ENCODE assay signal across 25 mouse cellular contexts in the genomic region with DNA sequence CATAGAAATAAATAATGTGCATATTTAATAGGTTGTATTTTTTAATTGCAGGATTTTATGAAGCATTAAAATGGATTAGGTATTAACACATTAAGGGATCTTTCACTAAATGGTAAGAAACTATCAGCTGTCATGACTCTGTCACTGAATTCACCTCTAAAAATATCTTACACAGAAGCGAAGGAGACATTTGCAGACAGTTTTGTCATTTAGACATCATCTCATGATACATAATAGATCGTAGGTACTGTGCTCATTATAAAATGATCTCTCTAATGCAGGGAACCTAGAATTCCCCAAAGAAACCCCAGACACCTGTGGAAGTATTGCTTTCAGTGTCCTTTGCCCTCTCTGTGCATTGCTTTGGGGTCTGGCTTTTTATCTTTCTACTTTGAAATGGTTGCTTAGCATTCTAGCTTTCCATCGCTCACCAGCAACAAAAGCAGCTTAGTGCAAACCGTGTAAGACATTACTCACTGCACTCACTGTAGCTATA.
DNase-seq lines count a peak whose midpoint lies in the region; ATAC-seq lines count a peak whose summit lies in the region.
"Had no signal": no experiment of that assay in that cellular context is flagged by ENCODE, and none has a peak within 500 bp of the region (broad histone marks: within the 10 kb centered on the region; RNA-seq: fewer than 3 reads in every experiment).

No protein-coding gene starts in this region.

- DNase-seq in midbrain, embryonic 10.5 days (ENCODE audit: low spot score) = no peak
- no peak for DNase-seq in thymus, postnatal 10 days (ENCODE audit: low spot score in 2 of 2)
- DNase-seq: adrenal gland, postnatal 10 days; adrenal gland, postnatal 36 days; B cell, adult 2 months; cerebellum, adult 11 months; cerebellum, adult 2 months; cerebellum, adult 9-11 months; cerebellum, postnatal 25 days; gastrocnemius, adult 2 months; gastrocnemius, postnatal 14 days; heart, adult 11 months had no signal

- no peaks in the 10 kb centered on the region for H3K9me3 ChIP-seq in forebrain, embryonic 16.5 days (ENCODE audit: control insufficient read depth, low read length)
- no peaks in the 10 kb centered on the region for H3K9me3 ChIP-seq in forebrain, embryonic 12.5 days
- no peaks in the 10 kb centered on the region for H3K9me3 ChIP-seq in midbrain, embryonic 13.5 days
- no peaks in the 10 kb centered on the region for H3K9me3 ChIP-seq in midbrain, embryonic 10.5 days (replicated peaks)
- no peaks in the 10 kb centered on the region for H3K9me3 ChIP-seq in midbrain, embryonic 16.5 days (replicated peaks; ENCODE audit: control insufficient read depth, low read length, poor library complexity, severe bottlenecking)
- H3K9me3 ChIP-seq: embryonic facial prominence, embryonic 12.5 days; embryonic facial prominence, embryonic 15.5 days; forebrain, embryonic 15.5 days; hindbrain, embryonic 12.5 days; hindbrain, embryonic 15.5 days had no signal

- no peaks in the 10 kb centered on the region for H3K4me1 ChIP-seq in forebrain, embryonic 16.5 days (replicated peaks; ENCODE audit: control insufficient read depth, insufficient read depth, low read length)
- no peaks in the 10 kb centered on the region for H3K4me1 ChIP-seq in forebrain, embryonic 12.5 days
- H3K4me1 ChIP-seq in midbrain, embryonic 13.5 days (replicated peaks) = no peaks in the 10 kb centered on the region
- H3K4me1 ChIP-seq in midbrain, embryonic 10.5 days = no peaks in the 10 kb centered on the region
- no peaks in the 10 kb centered on the region; the same call in 1 of the 2 replicates for H3K4me1 ChIP-seq in midbrain, embryonic 16.5 days (ENCODE audit: control insufficient read depth, insufficient read depth, low read length)
- H3K4me1 ChIP-seq: embryonic facial prominence, embryonic 12.5 days; embryonic facial prominence, embryonic 15.5 days; forebrain, embryonic 15.5 days; hindbrain, embryonic 12.5 days; hindbrain, embryonic 15.5 days had no signal

- H3K27me3 ChIP-seq in forebrain, embryonic 16.5 days (replicated peaks; ENCODE audit: control insufficient read depth, insufficient read depth, low read length) = no peaks in the 10 kb centered on the region
- H3K27me3 ChIP-seq in forebrain, embryonic 12.5 days = no peaks in the 10 kb centered on the region
- H3K27me3 ChIP-seq in midbrain, embryonic 13.5 days = no peaks in the 10 kb centered on the region
- H3K27me3 ChIP-seq in midbrain, embryonic 10.5 days (ENCODE audit: low read depth, poor library complexity, severe bottlenecking) = no peaks in the 10 kb centered on the region
- H3K27me3 ChIP-seq in midbrain, embryonic 16.5 days (ENCODE audit: control insufficient read depth, insufficient read depth, low read depth, low read length) = no peaks in the 10 kb centered on the region
- H3K27me3 ChIP-seq: CH12.LX; embryonic facial prominence, embryonic 12.5 days; embryonic facial prominence, embryonic 15.5 days; forebrain, embryonic 15.5 days; hindbrain, embryonic 12.5 days; hindbrain, embryonic 15.5 days; Patski had no signal

- no peak overlapping the region for H3K9ac ChIP-seq in forebrain, embryonic 16.5 days (replicated peaks; ENCODE audit: low read depth, low read length)
- H3K9ac ChIP-seq in forebrain, embryonic 12.5 days = no peak overlapping the region
- no peak overlapping the region for H3K9ac ChIP-seq in midbrain, embryonic 13.5 days (replicated peaks)
- no peak overlapping the region for H3K9ac ChIP-seq in midbrain, embryonic 16.5 days (ENCODE audit: low read depth, low read length)
- H3K9ac ChIP-seq: embryonic facial prominence, embryonic 12.5 days; embryonic facial prominence, embryonic 15.5 days; forebrain, embryonic 15.5 days; hindbrain, embryonic 12.5 days; hindbrain, embryonic 15.5 days had no signal

- no peak overlapping the region for H3K4me3 ChIP-seq in forebrain, embryonic 16.5 days (replicated peaks; ENCODE audit: low read length)
- no peak overlapping the region for H3K4me3 ChIP-seq in forebrain, embryonic 12.5 days (replicated peaks)
- no peak overlapping the region for H3K4me3 ChIP-seq in midbrain, embryonic 13.5 days (replicated peaks)
- H3K4me3 ChIP-seq in midbrain, embryonic 10.5 days = no peak overlapping the region
- no peak overlapping the region for H3K4me3 ChIP-seq in midbrain, embryonic 16.5 days (ENCODE audit: low read depth, low read length)
- H3K4me3 ChIP-seq: embryonic facial prominence, embryonic 12.5 days; embryonic facial prominence, embryonic 15.5 days; forebrain, embryonic 15.5 days; gastrocnemius, adult 2 months; hindbrain, embryonic 12.5 days; hindbrain, embryonic 15.5 days had no signal

- H3K4me2 ChIP-seq in forebrain, embryonic 16.5 days (ENCODE audit: low read length) = no peak overlapping the region
- H3K4me2 ChIP-seq in forebrain, embryonic 12.5 days = no peak overlapping the region
- no peak overlapping the region for H3K4me2 ChIP-seq in midbrain, embryonic 13.5 days (replicated peaks)
- no peak overlapping the region for H3K4me2 ChIP-seq in midbrain, embryonic 16.5 days (ENCODE audit: low read length)
- H3K4me2 ChIP-seq: embryonic facial prominence, embryonic 12.5 days; embryonic facial prominence, embryonic 15.5 days; forebrain, embryonic 15.5 days; heart, embryonic 11.5 days; hindbrain, embryonic 12.5 days; hindbrain, embryonic 15.5 days had no signal

- H3K36me3 ChIP-seq in forebrain, embryonic 16.5 days (ENCODE audit: control insufficient read depth, insufficient read depth) = no peaks in the 10 kb centered on the region
- no peaks in the 10 kb centered on the region for H3K36me3 ChIP-seq in forebrain, embryonic 12.5 days (replicated peaks)
- H3K36me3 ChIP-seq in midbrain, embryonic 13.5 days = no peaks in the 10 kb centered on the region
- H3K36me3 ChIP-seq in midbrain, embryonic 10.5 days = no peaks in the 10 kb centered on the region
- H3K36me3 ChIP-seq in midbrain, embryonic 16.5 days (ENCODE audit: control insufficient read depth, insufficient read depth, low read length) = no peaks in the 10 kb centered on the region
- H3K36me3 ChIP-seq: embryonic facial prominence, embryonic 12.5 days; embryonic facial prominence, embryonic 15.5 days; forebrain, embryonic 15.5 days; G1E; hindbrain, embryonic 12.5 days; hindbrain, embryonic 15.5 days had no signal

- 69% methylated on average over 4 of the region's 4 CpGs for WGBS in forebrain, embryonic 16.5 days
- WGBS in forebrain, embryonic 12.5 days = 75% methylated on average over 4 of the region's 4 CpGs
- WGBS in midbrain, embryonic 13.5 days = 62% methylated on average over 4 of the region's 4 CpGs
- 87% methylated on average over 4 of the region's 4 CpGs for WGBS in midbrain, embryonic 10.5 days
- 50% methylated on average over 4 of the region's 4 CpGs for WGBS in midbrain, embryonic 16.5 days

- ATAC-seq in forebrain, embryonic 16.5 days = peak; percentile 59
- no peak for ATAC-seq in forebrain, embryonic 12.5 days (ENCODE audit: low FRiP score)
- ATAC-seq in midbrain, embryonic 13.5 days = peak; percentile 50; the same call in 1 of the 2 replicates
- ATAC-seq in midbrain, embryonic 16.5 days = peak; percentile 58; the same call in 1 of the 2 replicates
- ATAC-seq: forebrain, embryonic 15.5 days; Patski had no signal

- H3K27ac ChIP-seq in forebrain, embryonic 16.5 days (ENCODE audit: low read length) = no peak overlapping the region
- H3K27ac ChIP-seq in forebrain, embryonic 12.5 days = no peak overlapping the region
- H3K27ac ChIP-seq in midbrain, embryonic 13.5 days = no peak overlapping the region
- no peak overlapping the region for H3K27ac ChIP-seq in midbrain, embryonic 10.5 days (replicated peaks)
- H3K27ac ChIP-seq in midbrain, embryonic 16.5 days (ENCODE audit: low read length) = no peak overlapping the region
- H3K27ac ChIP-seq: embryonic facial prominence, embryonic 12.5 days; embryonic facial prominence, embryonic 15.5 days; forebrain, embryonic 15.5 days; gastrocnemius, adult 2 months; hindbrain, embryonic 12.5 days; hindbrain, embryonic 15.5 days had no signal
